Mouse (Mus musculus) MEL (cell line): Measurements from ENCODE around the gene Cgrrf1.
A peak's percentile ranks its signal among the peaks of the same experiment; 100 is the strongest.

ENCODE experiments used
- CTCF ChIP-seq, 3 experiments: IDR thresholded peaks in 2 of 3; conservative IDR thresholded peaks in 1 of 3; 2 replicates each; pipeline ENCODE4 v1.5.1; 2011 to 2012; ENCODE audit warnings: low read length in 3 of 3, low read depth in 2 of 3, mild to moderate bottlenecking in 2 of 3, improper control_type of control experiment in 1 of 3, inconsistent platforms in 1 of 3, mixed read lengths in 1 of 3, moderate library complexity in 1 of 3; ENCODE audit not compliant: control insufficient read depth in 1 of 3, insufficient read depth in 1 of 3, poor library complexity in 1 of 3, severe bottlenecking in 1 of 3
- E2F4 ChIP-seq: IDR thresholded peaks from 2 replicates; pipeline ENCODE4 v1.6.1; 2011; ENCODE audit warnings: low read depth, low read length, improper control_type of control experiment, borderline replicate concordance
- HCFC1 ChIP-seq: IDR thresholded peaks from 2 replicates; pipeline ENCODE4 v1.6.1; 2012; ENCODE audit warnings: low read depth, mild to moderate bottlenecking, inconsistent platforms, low read length, improper control_type of control experiment, moderate library complexity
- JUND ChIP-seq: IDR thresholded peaks from 2 replicates; pipeline ENCODE4 v1.6.1; 2011; ENCODE audit warnings: low read depth, mild to moderate bottlenecking, improper control_type of control experiment, low read length
- MAZ ChIP-seq: IDR thresholded peaks from 2 replicates; pipeline ENCODE4 v1.6.1; 2012; ENCODE audit warnings: low read depth, mild to moderate bottlenecking, inconsistent platforms, low read length, improper control_type of control experiment
- NELFE ChIP-seq: IDR thresholded peaks from 2 replicates; pipeline ENCODE4 v1.6.1; 2011; ENCODE audit warnings: low read depth, low read length, improper control_type of control experiment
- POLR2A ChIP-seq, 2 experiments: IDR thresholded peaks; 2 replicates each; pipeline ENCODE4 v1.6.1; 2011 to 2012; ENCODE audit warnings: low read length in 2 of 2, mild to moderate bottlenecking in 2 of 2, control low read depth in 1 of 2, improper control_type of control experiment in 1 of 2, low read depth in 1 of 2, moderate library complexity in 1 of 2; ENCODE audit not compliant: control insufficient read depth in 1 of 2, insufficient read depth in 1 of 2, poor library complexity in 1 of 2
- RAD21 ChIP-seq: IDR thresholded peaks from 2 replicates; pipeline ENCODE4 v1.6.1; 2011; ENCODE audit warnings: mild to moderate bottlenecking, low read depth, low read length, improper control_type of control experiment
- SIN3A ChIP-seq: IDR thresholded peaks from 2 replicates; pipeline ENCODE4 v1.6.1; 2012; ENCODE audit warnings: low read length, improper control_type of control experiment, inconsistent platforms
- TBP ChIP-seq: IDR thresholded peaks from 2 replicates; pipeline ENCODE4 v1.8.0; 2011; ENCODE audit warnings: low read depth, low read length, improper control_type of control experiment

GRCm38 (mm10) chr14:46845706-46846105 lies 13.8 kb downstream of the Cgrrf1 start:
- TF ChIP-seq SIN3A, result peak; percentile 64; the same call in 1 of the 2 replicates
- TF ChIP-seq E2F4, result no peak
- TF ChIP-seq RAD21, result no peak
- TF ChIP-seq POLR2A (IDR thresholded peaks at IDR 0.05; ENCODE audit: control insufficient read depth in 1 of 2, insufficient read depth in 1 of 2, low read depth in 1 of 2, low read length in 2 of 2, poor library complexity in 1 of 2), result peak in 1 of 2 experiments; percentile 23; a peak in 1 of 4 replicates
- TF ChIP-seq MAZ, result no peak
- TF ChIP-seq TBP, result no peak
- TF ChIP-seq HCFC1, result no peak
- no peak for TF ChIP-seq CTCF (IDR thresholded peaks at IDR 0.05 in 2 of 3, conservative IDR thresholded peaks at IDR 0.05 in 1 of 3; ENCODE audit: control insufficient read depth in 1 of 3, insufficient read depth in 1 of 3, low read depth in 2 of 3, low read length in 3 of 3, poor library complexity in 1 of 3, severe bottlenecking in 1 of 3)
- TF ChIP-seq NELFE, result no peak
- no peak for TF ChIP-seq JUND
